Comparison of ENCODE assay signal across 43 mouse cellular contexts in genomic region chr10:59617776-59618175, GRCm38 (mm10). TPM values are rescaled to one million over a fixed set of nuclear protein-coding genes. Genes with fewer than 3 reads are reported as not detected.
"Had no signal": no experiment of that assay in that cellular context is flagged by ENCODE, and none has a peak within 500 bp of the region (broad histone marks: within the 10 kb centered on the region; RNA-seq: fewer than 3 reads in every experiment).

No protein-coding gene starts in this region.

- H3K4me2 ChIP-seq: limb, embryonic 15.5 days had no signal

- H3K9ac ChIP-seq: heart, embryonic 15.5 days; hindbrain, embryonic 13.5 days; hindbrain, embryonic 15.5 days; kidney, embryonic 15.5 days; limb, embryonic 13.5 days; limb, embryonic 15.5 days had no signal

- H3K27ac ChIP-seq: heart, embryonic 10.5 days; heart, embryonic 13.5 days; heart, embryonic 15.5 days; hindbrain, embryonic 13.5 days; hindbrain, embryonic 15.5 days; hindbrain, postnatal 0 days; kidney, embryonic 15.5 days; kidney, postnatal 0 days; limb, embryonic 13.5 days; limb, embryonic 15.5 days; liver, embryonic 13.5 days had no signal

- H3K36me3 ChIP-seq: heart, embryonic 10.5 days; heart, embryonic 13.5 days; heart, embryonic 15.5 days; hindbrain, embryonic 13.5 days; hindbrain, embryonic 15.5 days; kidney, embryonic 15.5 days; limb, embryonic 13.5 days; limb, embryonic 15.5 days; liver, embryonic 13.5 days had no signal

- H3K27me3 ChIP-seq: heart, embryonic 13.5 days; heart, embryonic 15.5 days; hindbrain, embryonic 13.5 days; hindbrain, embryonic 15.5 days; kidney, embryonic 15.5 days; limb, embryonic 13.5 days; limb, embryonic 15.5 days; liver, embryonic 13.5 days had no signal

- ATAC-seq: hindbrain, postnatal 0 days; intestine, embryonic 16.5 days had no signal

- H3K9me3 ChIP-seq: heart, embryonic 10.5 days; heart, embryonic 13.5 days; heart, embryonic 15.5 days; hindbrain, embryonic 13.5 days; hindbrain, embryonic 15.5 days; kidney, embryonic 15.5 days; limb, embryonic 13.5 days; limb, embryonic 15.5 days; liver, embryonic 13.5 days had no signal

- H3K4me3 ChIP-seq: limb, embryonic 13.5 days had no signal

- DNase-seq: gastrocnemius, adult 2 months; gastrocnemius, postnatal 14 days; gastrocnemius, postnatal 36 days; heart, adult 18-20 months; heart, postnatal 14 days; heart, postnatal 36 days; kidney, adult 11 months; kidney, adult 2 months; kidney, adult 9 months; kidney, postnatal 14 days; kidney, postnatal 36 days; layer of hippocampus, adult 9-11 months; layer of hippocampus, postnatal 36 days; left cerebral cortex, postnatal 4 days; liver, embryonic 13.5 days had no signal

RNA-seq across cellular contexts. Expression of gene Gm10322, which starts 1.9 kb away (rescaled TPM):
- total RNA-seq: gastrocnemius, adult 2 months; gastrocnemius, postnatal 14 days; gastrocnemius, postnatal 36 days; heart, adult 18-20 months; heart, adult 8-10 months; heart, postnatal 14 days; heart, postnatal 36 days; hematopoietic stem cell, adult 5-6 weeks; hindbrain, postnatal 0 days; layer of hippocampus, adult 18-20 months; layer of hippocampus, adult 8-10 months; layer of hippocampus, postnatal 14 days; layer of hippocampus, postnatal 36 days; left cerebral cortex, adult 18-20 months; left cerebral cortex, adult 8-10 months; left cerebral cortex, postnatal 10 days; left cerebral cortex, postnatal 25 days; left cerebral cortex, postnatal 4 days; liver, adult 2 months had no signal
- polyA plus RNA-seq: frontal cortex, adult 2 months; gonadal fat pad, adult 2 months; heart, embryonic 10.5 days; heart, embryonic 13.5 days; heart, embryonic 15.5 days; heart, postnatal 0 days; hindbrain, embryonic 11.5 days; hindbrain, embryonic 15.5 days; hindbrain, postnatal 0 days; intestine, embryonic 14.5 days; intestine, embryonic 16.5 days; kidney, adult 2 months; kidney, embryonic 15.5 days; large intestine, adult 2 months; limb, embryonic 11.5 days; limb, embryonic 13.5 days; limb, embryonic 15.5 days; liver, adult 2 months; liver, embryonic 13.5 days had no signal
